Mouse (Mus musculus) spleen, adult 2 months (tissue): ENCODE results near the gene Washc4.

Experiments used
- CTCF ChIP-seq: fragments of 200-500 bp; IDR thresholded peaks from 2 replicates; pipeline ENCODE4 v1.5.1; 2011; ENCODE audit warnings: mild to moderate bottlenecking, inconsistent platforms; ENCODE audit not compliant: insufficient read depth, insufficient read length, insufficient replicate concordance; ENCODE audit errors: extremely low read depth
- POLR2A ChIP-seq: fragments of 200-500 bp; IDR thresholded peaks from 2 replicates; pipeline ENCODE4 v1.6.1; 2011; ENCODE audit warnings: low read depth, low read length, inconsistent platforms

- no peak for TF ChIP-seq CTCF
- no peak for TF ChIP-seq POLR2A
Measured at GRCm38 (mm10) chr10:83536436-83536835, 7.1 kb upstream of the Washc4 start.
